Mouse (Mus musculus) right cerebral cortex, adult 18-20 months (tissue): ENCODE results near the gene Tbl1x.
"Not testable (repeated sequence)": the region's sequence is repeated elsewhere in the genome, so short reads cannot be mapped to it uniquely, and the experiment has no call there.

Experiments
- DNase-seq: peaks from one replicate; pipeline ENCODE4 v3.0.0; 2022; ENCODE audit warnings: mixed read lengths

The Tbl1x gene

GRCm38 (mm10) chrX:77510371-77511300 is at the start of gene Tbl1x:
Tbl1x (plus strand) TSS chrX:77511013.
- DNase-seq, result peak; percentile 50

- DNase-seq, result no peak
Measured at GRCm38 (mm10) chrX:77469216-77469615, 41.6 kb upstream of the Tbl1x start.

- no peak for DNase-seq
Measured at GRCm38 (mm10) chrX:77472858-77473257, 38.0 kb upstream of the Tbl1x start.

- DNase-seq, result no peak
Measured at GRCm38 (mm10) chrX:77473511-77473910, 37.3 kb upstream of the Tbl1x start.

GRCm38 (mm10) chrX:77474551-77474950 is 36.3 kb upstream of the Tbl1x start:
- DNase-seq, result no peak

GRCm38 (mm10) chrX:77477526-77477925 is 33.3 kb upstream of the Tbl1x start:
- DNase-seq, result peak; percentile 6

- DNase-seq, result peak; percentile 13
Measured at GRCm38 (mm10) chrX:77487922-77488799, 22.7 kb upstream of the Tbl1x start.

- no peak for DNase-seq
Measured at GRCm38 (mm10) chrX:77490127-77490526, 20.7 kb upstream of the Tbl1x start.

GRCm38 (mm10) chrX:77509149-77509548 is 1.7 kb upstream of the Tbl1x start:
- DNase-seq, result peak; percentile 79

GRCm38 (mm10) chrX:77509776-77510175 is 1.0 kb upstream of the Tbl1x start:
- DNase-seq, result peak; percentile 15

- peak; percentile 13 for DNase-seq
Measured at GRCm38 (mm10) chrX:77511301-77511993, 634 bp downstream of the Tbl1x start.

GRCm38 (mm10) chrX:77511994-77512485 is 1.2 kb downstream of the Tbl1x start:
- no peak for DNase-seq

- no peak for DNase-seq
Measured at GRCm38 (mm10) chrX:77517274-77518085, 6.7 kb downstream of the Tbl1x start.

- DNase-seq, result no peak
Measured at GRCm38 (mm10) chrX:77518929-77519328, 8.1 kb downstream of the Tbl1x start.

GRCm38 (mm10) chrX:77522842-77523375 is 12.1 kb downstream of the Tbl1x start:
- no peak for DNase-seq

- DNase-seq, result no peak
Measured at GRCm38 (mm10) chrX:77525179-77525578, 14.4 kb downstream of the Tbl1x start.

- DNase-seq, result no peak
Measured at GRCm38 (mm10) chrX:77528401-77528800, 17.6 kb downstream of the Tbl1x start.

GRCm38 (mm10) chrX:77530997-77531396 is 20.2 kb downstream of the Tbl1x start:
- DNase-seq, result no peak

GRCm38 (mm10) chrX:77533922-77534321 is 23.1 kb downstream of the Tbl1x start:
- DNase-seq, result no peak

GRCm38 (mm10) chrX:77539770-77540169 is 29.0 kb downstream of the Tbl1x start:
- DNase-seq, result not testable (repeated sequence)

GRCm38 (mm10) chrX:77544003-77544402 is 33.2 kb downstream of the Tbl1x start:
- no peak for DNase-seq
